9 mouse cellular contexts compared by ENCODE assay signal in the genomic region with DNA sequence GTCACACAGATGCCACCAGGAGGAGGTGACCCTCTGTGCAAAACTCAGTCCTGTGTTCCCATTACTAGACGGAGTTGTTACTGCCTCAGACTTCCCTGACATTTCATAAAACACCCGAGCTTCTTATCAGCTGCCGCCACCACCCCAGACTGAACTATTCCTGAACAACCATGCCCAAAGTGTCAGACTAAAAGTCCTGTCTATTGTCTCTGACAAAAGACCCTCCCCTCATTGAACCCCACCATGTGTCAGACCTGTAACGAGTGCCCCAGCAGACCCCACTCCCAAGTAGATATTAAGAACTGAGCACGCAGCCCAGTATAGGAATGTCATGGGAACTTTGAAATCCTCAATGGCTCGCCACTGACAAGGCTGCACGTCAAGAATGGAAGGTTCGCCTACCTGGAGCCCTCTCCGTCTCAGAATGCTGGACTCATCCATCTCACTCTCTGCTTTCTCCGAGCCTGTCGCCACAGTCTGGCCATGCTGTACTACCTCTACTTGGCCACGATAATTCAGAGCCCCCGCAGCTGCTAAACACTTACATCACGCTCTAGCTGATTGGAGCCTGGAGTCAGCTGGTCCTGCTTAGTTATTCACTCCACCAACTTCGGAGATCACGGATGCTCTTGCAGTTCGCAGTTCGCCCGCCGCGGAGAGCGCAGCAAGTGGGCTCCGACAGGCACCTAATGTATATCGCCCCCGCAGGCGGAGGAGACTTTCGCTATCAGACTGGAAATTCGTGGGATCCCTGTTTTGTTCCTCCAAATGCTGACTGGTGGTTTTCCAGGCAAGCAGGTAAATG.
A peak's percentile ranks its signal among the peaks of the same experiment; 100 is the strongest.
DNase-seq lines count a peak whose midpoint lies in the region; ATAC-seq and TF ChIP-seq lines count a peak whose summit lies in the region.
"Had no signal": no experiment of that assay in that cellular context is flagged by ENCODE, and none has a peak within 500 bp of the region (broad histone marks: within the 10 kb centered on the region; RNA-seq: fewer than 3 reads in every experiment).

No protein-coding gene starts in this region.

- TF ChIP-seq EP300 in ES-Bruce4 (IDR thresholded peaks at IDR 0.05; ENCODE audit: insufficient read depth, low read depth, low read length), result no peak

- ATAC-seq in forebrain, postnatal 0 days, result peak; percentile 98
- peak; percentile 45; the same call in 1 of the 2 replicates for ATAC-seq in liver, embryonic 13.5 days (ENCODE audit: low read depth)
- ATAC-seq: Patski had no signal

- H3K27ac ChIP-seq in ES-Bruce4 (ENCODE audit: insufficient read depth, low read length), result no peak overlapping the region
- H3K27ac ChIP-seq in cerebellum, adult 2 months (ENCODE audit: insufficient read depth, low read length), result no peak overlapping the region
- no peak overlapping the region; the same call in 1 of the 2 replicates for H3K27ac ChIP-seq in forebrain, postnatal 0 days (ENCODE audit: low read depth, low read length)
- no peak overlapping the region for H3K27ac ChIP-seq in liver, embryonic 13.5 days

- H3K4me3 ChIP-seq in ES-Bruce4 (ENCODE audit: low read depth, low read length), result peak overlapping the region; percentile 51
- peak overlapping the region; percentile 57 for H3K4me3 ChIP-seq in cerebellum, adult 2 months (replicated peaks; ENCODE audit: insufficient read depth, low read depth, low read length)
- H3K4me3 ChIP-seq in forebrain, postnatal 0 days (ENCODE audit: low read depth, low read length), result peak overlapping the region; percentile 40
- peak overlapping the region; percentile 40 for H3K4me3 ChIP-seq in liver, embryonic 13.5 days (replicated peaks)

- no peak for TF ChIP-seq CTCF in ES-Bruce4 (IDR thresholded peaks at IDR 0.05; ENCODE audit: low read depth, low read length)
- 0 out of 2 replicates have a peak, but pooled peaks have one; percentile 5 for TF ChIP-seq CTCF in cerebellum, adult 2 months (IDR thresholded peaks at IDR 0.05; ENCODE audit: borderline replicate concordance, insufficient read depth, low read depth, low read length)
- peak; percentile 71 for TF ChIP-seq CTCF in forebrain, postnatal 0 days (IDR thresholded peaks at IDR 0.05; ENCODE audit: low read depth)

- peak overlapping the region; percentile 60 for H3K4me2 ChIP-seq in forebrain, postnatal 0 days (ENCODE audit: low read depth)
- H3K4me2 ChIP-seq in liver, embryonic 13.5 days, result peak overlapping the region; percentile 57

- no peak for TF ChIP-seq POLR2A in ES-Bruce4 (IDR thresholded peaks at IDR 0.05; ENCODE audit: insufficient read depth, low read length)
- TF ChIP-seq POLR2A in cerebellum, adult 2 months (IDR thresholded peaks at IDR 0.05; ENCODE audit: borderline replicate concordance, insufficient read depth, low read length), result no peak

- peak; percentile 25 to 29 for DNase-seq in cerebellum, adult 2 months
- peak; percentile 84 for DNase-seq in forebrain, postnatal 0 days
- DNase-seq in heart, postnatal 25 days (ENCODE audit: low spot score), result peak; percentile 64
- DNase-seq in layer of hippocampus, adult 11-12 months (ENCODE audit: low spot score), result peak; percentile 73
- no peak for DNase-seq in liver, embryonic 13.5 days
- DNase-seq in neural tube, embryonic 10.5 days (ENCODE audit: extremely low spot score, low spot score), result peak; percentile 74
- peak; percentile 44 for DNase-seq in testis, postnatal 14 days (ENCODE audit: low spot score)

- H3K9me3 ChIP-seq in ES-Bruce4 (replicated peaks; ENCODE audit: control insufficient read depth, insufficient read depth, low read length, poor library complexity, severe bottlenecking), result no peaks in the 10 kb centered on the region
- H3K9me3 ChIP-seq in forebrain, postnatal 0 days (ENCODE audit: low read length), result no peaks in the 10 kb centered on the region
- no peaks in the 10 kb centered on the region for H3K9me3 ChIP-seq in liver, embryonic 13.5 days (replicated peaks)

- no peaks in the 10 kb centered on the region; the same call in 1 of the 2 replicates for H3K27me3 ChIP-seq in ES-Bruce4 (ENCODE audit: control insufficient read depth, insufficient read depth, low read length, poor library complexity, severe bottlenecking)
- no peaks in the 10 kb centered on the region; the same call in 1 of the 2 replicates for H3K27me3 ChIP-seq in cerebellum, adult 2 months (ENCODE audit: control insufficient read depth, insufficient read depth, low read length)
- H3K27me3 ChIP-seq in forebrain, postnatal 0 days (ENCODE audit: insufficient read depth, low read length), result no peaks in the 10 kb centered on the region
- peaks cover 28% of the 10 kb centered on the region for H3K27me3 ChIP-seq in liver, embryonic 13.5 days
- H3K27me3 ChIP-seq: Patski had no signal

- H3K36me3 ChIP-seq in ES-Bruce4 (ENCODE audit: control insufficient read depth, insufficient read depth, low read length, poor library complexity, severe bottlenecking), result no peaks in the 10 kb centered on the region
- no peaks in the 10 kb centered on the region for H3K36me3 ChIP-seq in forebrain, postnatal 0 days (ENCODE audit: insufficient read depth)
- H3K36me3 ChIP-seq in liver, embryonic 13.5 days, result no peaks in the 10 kb centered on the region

- H3K9ac ChIP-seq in ES-Bruce4 (ENCODE audit: low read depth, poor library complexity, severe bottlenecking), result no peak overlapping the region
- H3K9ac ChIP-seq in forebrain, postnatal 0 days, result peak overlapping the region; percentile 34
- H3K9ac ChIP-seq in liver, embryonic 13.5 days, result no peak overlapping the region; the same call in 1 of the 2 replicates

- intact Hi-C loops in heart, postnatal 25 days (cut with DNase I), result no loop called here

- 6% methylated on average over 28 of the region's 28 CpGs for WGBS in cerebellum, adult 2 months
- WGBS in forebrain, postnatal 0 days, result 5% methylated on average over 28 of the region's 28 CpGs
- WGBS in liver, embryonic 13.5 days (ENCODE audit: insufficient replicate concordance), result 3% methylated on average over 28 of the region's 28 CpGs

- no peaks in the 10 kb centered on the region for H3K4me1 ChIP-seq in ES-Bruce4 (ENCODE audit: control insufficient read depth, insufficient read depth, low read length)
- H3K4me1 ChIP-seq in cerebellum, adult 2 months (ENCODE audit: control insufficient read depth, insufficient read depth, low read length), result no peaks in the 10 kb centered on the region
- H3K4me1 ChIP-seq in forebrain, postnatal 0 days (ENCODE audit: insufficient read depth), result peaks cover 3% of the 10 kb centered on the region
- H3K4me1 ChIP-seq in liver, embryonic 13.5 days (replicated peaks), result no peaks in the 10 kb centered on the region; the same call in 1 of the 2 replicates
